8 mouse cellular contexts compared by ENCODE assay signal in the genomic region with DNA sequence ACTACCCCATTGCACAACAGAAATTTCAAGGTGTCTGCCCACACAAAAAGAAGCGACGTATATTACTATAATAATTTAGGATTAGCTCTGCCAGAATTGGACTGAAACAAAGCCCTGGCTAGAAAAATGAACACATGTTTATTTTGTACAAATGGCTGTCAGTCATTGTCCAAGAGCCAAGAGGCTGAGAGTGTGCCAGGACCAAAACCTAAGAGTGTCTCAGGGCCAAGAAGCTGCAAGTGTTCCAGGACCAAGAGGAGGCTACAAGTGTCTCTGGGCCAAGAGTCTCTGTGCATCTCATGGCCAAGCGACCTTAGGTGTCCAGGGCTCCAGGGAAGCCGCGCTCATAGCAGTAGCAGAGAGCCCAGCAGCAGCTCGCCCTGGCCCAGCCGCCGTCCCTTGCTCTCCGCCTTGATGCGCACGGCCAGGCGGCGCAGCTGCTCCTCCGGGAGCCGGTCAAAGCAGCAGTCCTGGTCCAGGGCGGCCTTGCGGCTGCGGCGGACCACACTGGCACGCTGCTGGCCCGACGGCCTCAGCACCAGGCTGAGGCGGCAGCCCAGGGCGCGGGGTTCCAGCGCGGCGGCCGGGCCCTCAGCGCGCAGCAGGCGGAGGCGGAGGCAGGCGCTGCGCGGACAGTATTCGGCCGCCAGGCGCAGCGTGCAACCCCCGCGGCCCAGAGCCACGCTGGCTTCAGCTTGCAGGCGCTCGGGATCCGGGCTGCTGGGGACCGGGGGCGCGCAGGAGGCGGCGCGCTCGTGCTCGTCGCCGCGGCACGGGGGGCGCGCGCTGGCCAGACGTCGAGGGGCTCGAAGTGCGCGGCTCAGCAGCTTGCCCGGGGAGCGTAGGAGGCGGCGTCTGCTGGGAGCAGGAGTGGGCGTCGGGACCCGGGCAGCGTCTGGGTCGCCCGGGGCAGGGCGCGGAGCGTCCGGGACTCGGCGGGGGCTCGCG. TPM values are rescaled to one million over a fixed set of nuclear protein-coding genes. Genes with fewer than 3 reads are reported as not detected.
A peak's percentile ranks its signal among the peaks of the same experiment; 100 is the strongest.
DNase-seq lines count a peak whose midpoint lies in the region; ATAC-seq and TF ChIP-seq lines count a peak whose summit lies in the region.

No protein-coding gene starts in this region.

- no peaks in the 10 kb centered on the region for H3K9me3 ChIP-seq in forebrain, embryonic 16.5 days (ENCODE audit: control insufficient read depth, low read length)
- H3K9me3 ChIP-seq in hindbrain, embryonic 13.5 days: no peaks in the 10 kb centered on the region
- no peaks in the 10 kb centered on the region for H3K9me3 ChIP-seq in limb, embryonic 12.5 days
- H3K9me3 ChIP-seq in midbrain, embryonic 15.5 days: no peaks in the 10 kb centered on the region

- peak; percentile 27 to 45 for DNase-seq in heart, adult 18-20 months
- no peak for DNase-seq in heart, adult 8-10 months (ENCODE audit: low spot score)
- DNase-seq in cerebellum, adult 2 months: peak; percentile 61 to 65
- peak; percentile 42 for DNase-seq in thymus, postnatal 14 days

- no peak for TF ChIP-seq CTCF in cerebellum, adult 2 months (IDR thresholded peaks at IDR 0.05; ENCODE audit: borderline replicate concordance, insufficient read depth, low read depth, low read length)

- 1% methylated on average over 84 of the region's 84 CpGs for WGBS in cerebellum, adult 2 months
- WGBS in forebrain, embryonic 16.5 days: 1% methylated on average over 64 of the region's 84 CpGs
- 2% methylated on average over 76 of the region's 84 CpGs for WGBS in hindbrain, embryonic 13.5 days
- WGBS in limb, embryonic 12.5 days: 2% methylated on average over 74 of the region's 84 CpGs
- 2% methylated on average over 84 of the region's 84 CpGs for WGBS in midbrain, embryonic 15.5 days

- no peaks in the 10 kb centered on the region for H3K36me3 ChIP-seq in forebrain, embryonic 16.5 days (ENCODE audit: control insufficient read depth, insufficient read depth)
- no peaks in the 10 kb centered on the region for H3K36me3 ChIP-seq in hindbrain, embryonic 13.5 days
- no peaks in the 10 kb centered on the region for H3K36me3 ChIP-seq in limb, embryonic 12.5 days
- no peaks in the 10 kb centered on the region for H3K36me3 ChIP-seq in midbrain, embryonic 15.5 days (replicated peaks)

- H3K4me3 ChIP-seq in cerebellum, adult 2 months (replicated peaks; ENCODE audit: insufficient read depth, low read depth, low read length): peak overlapping the region; percentile 58
- H3K4me3 ChIP-seq in forebrain, embryonic 16.5 days (replicated peaks; ENCODE audit: low read length): peak overlapping the region; percentile 50
- H3K4me3 ChIP-seq in hindbrain, embryonic 13.5 days: peak overlapping the region; percentile 55
- H3K4me3 ChIP-seq in limb, embryonic 12.5 days (replicated peaks): peak overlapping the region; percentile 61
- peak overlapping the region; percentile 59 for H3K4me3 ChIP-seq in midbrain, embryonic 15.5 days

- no peaks in the 10 kb centered on the region for H3K27me3 ChIP-seq in cerebellum, adult 2 months (ENCODE audit: control insufficient read depth, insufficient read depth, low read length)
- H3K27me3 ChIP-seq in forebrain, embryonic 16.5 days (replicated peaks; ENCODE audit: control insufficient read depth, insufficient read depth, low read length): peaks cover 36% of the 10 kb centered on the region
- peaks cover 59% of the 10 kb centered on the region for H3K27me3 ChIP-seq in hindbrain, embryonic 13.5 days
- peaks cover 43% of the 10 kb centered on the region for H3K27me3 ChIP-seq in limb, embryonic 12.5 days
- peaks cover 48% of the 10 kb centered on the region for H3K27me3 ChIP-seq in midbrain, embryonic 15.5 days (replicated peaks)

- H3K9ac ChIP-seq in forebrain, embryonic 16.5 days (replicated peaks; ENCODE audit: low read depth, low read length): peak overlapping the region; percentile 42
- H3K9ac ChIP-seq in hindbrain, embryonic 13.5 days: peak overlapping the region; percentile 70
- H3K9ac ChIP-seq in limb, embryonic 12.5 days (replicated peaks): peak overlapping the region; percentile 63
- peak overlapping the region; percentile 40 for H3K9ac ChIP-seq in midbrain, embryonic 15.5 days

- H3K4me1 ChIP-seq in cerebellum, adult 2 months (ENCODE audit: control insufficient read depth, insufficient read depth, low read length): peaks cover 6% of the 10 kb centered on the region; the same call in 1 of the 2 replicates
- H3K4me1 ChIP-seq in forebrain, embryonic 16.5 days (replicated peaks; ENCODE audit: control insufficient read depth, insufficient read depth, low read length): peaks cover 17% of the 10 kb centered on the region
- H3K4me1 ChIP-seq in hindbrain, embryonic 13.5 days (replicated peaks): peaks cover 20% of the 10 kb centered on the region
- peaks cover 11% of the 10 kb centered on the region for H3K4me1 ChIP-seq in limb, embryonic 12.5 days (replicated peaks)
- peaks cover 21% of the 10 kb centered on the region for H3K4me1 ChIP-seq in midbrain, embryonic 15.5 days

- peak overlapping the region; percentile 59 for H3K4me2 ChIP-seq in forebrain, embryonic 16.5 days (ENCODE audit: low read length)
- H3K4me2 ChIP-seq in hindbrain, embryonic 13.5 days: peak overlapping the region; percentile 74
- H3K4me2 ChIP-seq in limb, embryonic 12.5 days: peak overlapping the region; percentile 92
- H3K4me2 ChIP-seq in midbrain, embryonic 15.5 days: peak overlapping the region; percentile 75

- no peak overlapping the region for H3K27ac ChIP-seq in cerebellum, adult 2 months (ENCODE audit: insufficient read depth, low read length)
- H3K27ac ChIP-seq in forebrain, embryonic 16.5 days (ENCODE audit: low read length): no peak overlapping the region
- peak overlapping the region; percentile 44; the same call in 1 of the 2 replicates for H3K27ac ChIP-seq in hindbrain, embryonic 13.5 days
- peak overlapping the region; percentile 17; the same call in 1 of the 2 replicates for H3K27ac ChIP-seq in limb, embryonic 12.5 days
- H3K27ac ChIP-seq in midbrain, embryonic 15.5 days: peak overlapping the region; percentile 23; the same call in 1 of the 2 replicates

- peak; percentile 81 for ATAC-seq in forebrain, embryonic 16.5 days
- ATAC-seq in hindbrain, embryonic 13.5 days (ENCODE audit: low FRiP score): peak; percentile 80
- ATAC-seq in limb, embryonic 12.5 days (ENCODE audit: insufficient number of reproducible peaks, insufficient read depth, low FRiP score, low TSS enrichment, low read depth): peak; percentile 82
- peak; percentile 84 for ATAC-seq in midbrain, embryonic 15.5 days (replicated peaks)

- 0 out of 2 replicates have a peak, but pooled peaks have one; percentile 4 for TF ChIP-seq POLR2A in cerebellum, adult 2 months (IDR thresholded peaks at IDR 0.05; ENCODE audit: borderline replicate concordance, insufficient read depth, low read length)

RNA-seq across cellular contexts. Expression of gene C2cd4a, which starts 1.4 kb away (rescaled TPM):
- total RNA-seq in heart, adult 18-20 months (2021): not detected
- not detected for total RNA-seq in heart, adult 8-10 months (2022)
- polyA plus RNA-seq in cerebellum, adult 2 months (2012; rRNA removed): 0.07 and 0.10 TPM in 2 replicates
- not detected in 2 replicates for polyA plus RNA-seq in forebrain, embryonic 16.5 days (2015; fragmentation: Nextera tagmentation; extraction: Ambion mirVana)
- polyA plus RNA-seq in hindbrain, embryonic 13.5 days (2015; fragmentation: Nextera tagmentation; extraction: Ambion mirVana): 0.35 TPM in 1 of 2 replicates, not detected in the other
- polyA plus RNA-seq in limb, embryonic 12.5 days (2016; fragmentation: Nextera tagmentation; extraction: Ambion mirVana): 0.15 and 0.24 TPM in 2 replicates
- polyA plus RNA-seq in midbrain, embryonic 15.5 days (2015; fragmentation: Nextera tagmentation; extraction: Ambion mirVana): 0.27 and 0.45 TPM in 2 replicates

RNA-seq across cellular contexts. Expression of gene Vps13c, which starts 9.5 kb away (rescaled TPM):
- 10 to 100 TPM; 48.4 to 50.0 TPM for total RNA-seq in heart, adult 18-20 months (2021)
- 10 to 100 TPM; 48.5 to 54.4 (median 52.0) TPM for total RNA-seq in heart, adult 8-10 months (2022)
- polyA plus RNA-seq in cerebellum, adult 2 months (2012; rRNA removed): 45.6 and 46.5 TPM in 2 replicates
- 8.2 and 8.6 TPM in 2 replicates for polyA plus RNA-seq in forebrain, embryonic 16.5 days (2015; fragmentation: Nextera tagmentation; extraction: Ambion mirVana)
- 10.7 and 11.2 TPM in 2 replicates for polyA plus RNA-seq in hindbrain, embryonic 13.5 days (2015; fragmentation: Nextera tagmentation; extraction: Ambion mirVana)
- polyA plus RNA-seq in limb, embryonic 12.5 days (2016; fragmentation: Nextera tagmentation; extraction: Ambion mirVana): 3.1 and 3.6 TPM in 2 replicates
- polyA plus RNA-seq in midbrain, embryonic 15.5 days (2015; fragmentation: Nextera tagmentation; extraction: Ambion mirVana): 10.6 and 12.8 TPM in 2 replicates

Comparison
In these comparisons a context has a peak if more than half of its experiments do, and no peak if none do; other contexts are left out.
1. H3K27ac ChIP-seq: peak in hindbrain, embryonic 13.5 days (single experiment), limb, embryonic 12.5 days (single experiment) and midbrain, embryonic 15.5 days (single experiment); none in cerebellum, adult 2 months (single experiment) and forebrain, embryonic 16.5 days (single experiment).
2. Peak in every context shown above with its lines, with median percentiles within 50 percentile points of each other: H3K4me3 ChIP-seq, ATAC-seq, H3K4me2 ChIP-seq and H3K9ac ChIP-seq.